In the genomic region with DNA sequence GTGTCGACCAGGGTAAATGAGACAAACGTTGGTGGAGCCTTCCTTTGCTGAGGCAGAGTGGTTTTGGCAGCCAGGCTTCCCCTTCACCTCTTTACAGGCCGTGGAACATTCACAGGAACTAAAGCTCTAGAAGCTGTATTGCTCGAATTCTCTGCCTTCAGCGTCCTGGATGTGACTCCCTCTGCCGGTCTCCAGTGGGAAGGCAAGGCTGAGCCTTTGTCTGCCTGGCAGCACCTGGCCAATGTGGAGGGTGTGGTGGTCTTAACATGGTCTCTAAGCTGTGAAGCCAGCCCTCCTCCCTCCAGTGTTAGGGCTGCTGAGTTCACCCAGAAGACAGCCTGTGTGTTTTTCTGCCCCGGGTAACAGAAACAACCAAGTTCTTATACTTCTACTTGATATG, we compare ENCODE assay signal across 9 mouse cellular contexts. TPM values are rescaled to one million over a fixed set of nuclear protein-coding genes. Genes with fewer than 3 reads are reported as not detected.
A peak's percentile ranks its signal among the peaks of the same experiment; 100 is the strongest.
DNase-seq lines count a peak whose midpoint lies in the region; ATAC-seq and TF ChIP-seq lines count a peak whose summit lies in the region.
"Had no signal": no experiment of that assay in that cellular context is flagged by ENCODE, and none has a peak within 500 bp of the region (broad histone marks: within the 10 kb centered on the region; RNA-seq: fewer than 3 reads in every experiment).

No protein-coding gene starts in this region.

- no peak overlapping the region; the same call in 1 of the 2 replicates for H3K9ac ChIP-seq in liver, embryonic 14.5 days (replicated peaks)
- H3K9ac ChIP-seq: hindbrain, embryonic 15.5 days had no signal

- no peak overlapping the region for H3K4me3 ChIP-seq in liver, embryonic 14.5 days (ENCODE audit: insufficient read depth in 1 of 2, low read depth in 2 of 2, low read length in 2 of 2)
- no peak overlapping the region for H3K4me3 ChIP-seq in olfactory bulb, adult 2 months (ENCODE audit: insufficient read depth, low read depth, low read length)
- H3K4me3 ChIP-seq: hindbrain, embryonic 15.5 days had no signal

- ATAC-seq in liver, embryonic 14.5 days (ENCODE audit: insufficient read depth), result peak; percentile 34; the same call in 1 of the 2 replicates
- ATAC-seq in inflammation-experienced regulatory T-cells, adult 6 months, result no peak

- peak; percentile 51 for DNase-seq in 3T3-L1 (ENCODE audit: low read depth, low spot score)
- DNase-seq in CD4-positive helper T cell, adult 2 months (ENCODE audit: low read depth, low spot score), result peak; percentile 35
- DNase-seq in brain, adult 2 months (ENCODE audit: low read depth, low spot score), result peak; percentile 69
- peak; percentile 47 to 54 for DNase-seq in frontal cortex, postnatal 36 days (ENCODE audit: low spot score in 2 of 2)
- DNase-seq in kidney, postnatal 10 days, result peak; percentile 71
- DNase-seq in liver, embryonic 14.5 days (ENCODE audit: low read depth in 3 of 3, low spot score in 3 of 3), result no peak

- TF ChIP-seq POLR2A in olfactory bulb, adult 2 months (IDR thresholded peaks at IDR 0.05; ENCODE audit: insufficient read depth, low read depth, low read length), result no peak

- H3K4me2 ChIP-seq in liver, embryonic 14.5 days (ENCODE audit: low read depth), result no peak overlapping the region
- H3K4me2 ChIP-seq: hindbrain, embryonic 15.5 days had no signal

- peaks cover 17 to 46% of the 10 kb centered on the region in 2 experiments for H3K4me1 ChIP-seq in liver, embryonic 14.5 days (replicated peaks; ENCODE audit: control insufficient read depth in 2 of 2, insufficient read depth in 2 of 2, low read length in 1 of 2)
- no peaks in the 10 kb centered on the region for H3K4me1 ChIP-seq in olfactory bulb, adult 2 months (ENCODE audit: control insufficient read depth, insufficient read depth, low read length)

- H3K27ac ChIP-seq in liver, embryonic 14.5 days, result no peak overlapping the region; the same call in 1 of the 2 replicates
- H3K27ac ChIP-seq in olfactory bulb, adult 2 months (ENCODE audit: insufficient read depth, low read depth, low read length), result no peak overlapping the region
- H3K27ac ChIP-seq: hindbrain, embryonic 15.5 days had no signal

- H3K36me3 ChIP-seq in liver, embryonic 14.5 days (replicated peaks; ENCODE audit: control insufficient read depth, insufficient read depth, low read depth), result no peaks in the 10 kb centered on the region
- H3K36me3 ChIP-seq: hindbrain, embryonic 15.5 days had no signal

- no peak for TF ChIP-seq EP300 in liver, embryonic 14.5 days (IDR thresholded peaks at IDR 0.05; ENCODE audit: low read depth)

- 12% methylated on average over 7 of the region's 7 CpGs for WGBS in liver, embryonic 14.5 days (ENCODE audit: insufficient replicate concordance)
- WGBS in olfactory bulb, adult 2 months, result 28% methylated on average over 7 of the region's 7 CpGs

- H3K27me3 ChIP-seq in liver, embryonic 14.5 days (ENCODE audit: control insufficient read depth, insufficient read depth, low read length), result no peaks in the 10 kb centered on the region
- H3K27me3 ChIP-seq: hindbrain, embryonic 15.5 days had no signal

- no peaks in the 10 kb centered on the region for H3K9me3 ChIP-seq in liver, embryonic 14.5 days (ENCODE audit: control insufficient read depth, low read length)
- H3K9me3 ChIP-seq: hindbrain, embryonic 15.5 days had no signal

- TF ChIP-seq CTCF in liver, embryonic 14.5 days (IDR thresholded peaks at IDR 0.05; ENCODE audit: low read depth), result peak; percentile 95
- peak; percentile 65 for TF ChIP-seq CTCF in olfactory bulb, adult 2 months (IDR thresholded peaks at IDR 0.05; ENCODE audit: insufficient read depth, low read depth, low read length)

RNA-seq across cellular contexts. Expression of a gene that starts 24.6 kb away (rescaled TPM):
- polyA plus RNA-seq in liver, embryonic 14.5 days (2012; rRNA removed), result 0.01 TPM in 2 replicates
- not detected in 2 replicates for polyA plus RNA-seq in liver, embryonic 14.5 days (2014; fragmentation: Nextera tagmentation; extraction: Ambion mirVana)
- not detected in 2 replicates for polyA plus RNA-seq in olfactory bulb, adult 2 months (2012; ENCODE audit: insufficient read depth, insufficient read length, low replicate concordance, missing spikeins)
- not detected for polyA plus RNA-seq in inflammation-experienced regulatory T-cells, adult 6 months (2017; shearing (Covaris generic))

Comparison
In these comparisons a context has a peak if more than half of its experiments do, and no peak if none do; other contexts are left out.
1. DNase-seq: peak in 3T3-L1 (single experiment), CD4-positive helper T cell, adult 2 months (single experiment), brain, adult 2 months (single experiment), frontal cortex, postnatal 36 days (2 of 2) and kidney, postnatal 10 days (single experiment); none in liver, embryonic 14.5 days (0 of 3).